In genomic region chr6:121166098-121166552, GRCm38 (mm10) we compare ENCODE assay signal across 9 mouse cellular contexts. TPM values are rescaled to one million over a fixed set of nuclear protein-coding genes. Genes with fewer than 3 reads are reported as not detected.
DNase-seq lines count a peak whose midpoint lies in the region; ATAC-seq lines count a peak whose summit lies in the region.
"Had no signal": no experiment of that assay in that cellular context is flagged by ENCODE, and none has a peak within 500 bp of the region (broad histone marks: within the 10 kb centered on the region; RNA-seq: fewer than 3 reads in every experiment).

No protein-coding gene starts in this region.

- H3K9me3 ChIP-seq in lung, embryonic 15.5 days = no peaks in the 10 kb centered on the region
- H3K9me3 ChIP-seq in hindbrain, embryonic 14.5 days (ENCODE audit: control insufficient read depth, low read length) = no peaks in the 10 kb centered on the region

- no peak for DNase-seq in lung, postnatal 25 days (ENCODE audit: low spot score)
- DNase-seq in hindbrain, embryonic 14.5 days (ENCODE audit: low spot score) = no peak
- DNase-seq in kidney, postnatal 4 days = peak; percentile 36 to 61
- peak; percentile 66 for DNase-seq in retina, embryonic 14.5 days (ENCODE audit: low spot score)
- DNase-seq in layer of hippocampus, postnatal 25 days (ENCODE audit: extremely low spot score in 1 of 2, low spot score in 1 of 2) = no peak
- DNase-seq in cerebellum, adult 8-10 months = no peak
- DNase-seq in spleen, adult 12 weeks (ENCODE audit: low spot score) = no peak

- ATAC-seq in lung, embryonic 15.5 days (ENCODE audit: borderline replicate concordance, extremely low read depth, low FRiP score, low TSS enrichment) = peak; percentile 63
- ATAC-seq in hindbrain, embryonic 14.5 days (ENCODE audit: low FRiP score) = peak; percentile 48; the same call in 1 of the 2 replicates

- no peak overlapping the region for H3K9ac ChIP-seq in lung, embryonic 15.5 days
- no peak overlapping the region for H3K9ac ChIP-seq in hindbrain, embryonic 14.5 days

- H3K36me3 ChIP-seq in lung, embryonic 15.5 days = no peaks in the 10 kb centered on the region
- no peaks in the 10 kb centered on the region for H3K36me3 ChIP-seq in hindbrain, embryonic 14.5 days (replicated peaks; ENCODE audit: control insufficient read depth, insufficient read depth)

- no peak overlapping the region for H3K27ac ChIP-seq in lung, embryonic 15.5 days
- H3K27ac ChIP-seq in hindbrain, embryonic 14.5 days = no peak overlapping the region

- H3K4me1 ChIP-seq in lung, embryonic 15.5 days = peaks cover 31% of the 10 kb centered on the region
- H3K4me1 ChIP-seq in hindbrain, embryonic 14.5 days (replicated peaks; ENCODE audit: control insufficient read depth, insufficient read depth, low read length) = peaks cover 8% of the 10 kb centered on the region; the same call in 1 of the 2 replicates

- peaks cover 9% of the 10 kb centered on the region for H3K27me3 ChIP-seq in lung, embryonic 15.5 days
- H3K27me3 ChIP-seq in hindbrain, embryonic 14.5 days (ENCODE audit: control insufficient read depth, insufficient read depth, low read length) = no peaks in the 10 kb centered on the region

- 20% methylated on average over 10 of the region's 10 CpGs for WGBS in lung, embryonic 15.5 days
- WGBS in hindbrain, embryonic 14.5 days = 25% methylated on average over 10 of the region's 10 CpGs

- H3K4me2 ChIP-seq in lung, embryonic 15.5 days = no peak overlapping the region
- H3K4me2 ChIP-seq in hindbrain, embryonic 14.5 days (replicated peaks) = no peak overlapping the region

- H3K4me3 ChIP-seq in lung, embryonic 15.5 days = no peak overlapping the region
- H3K4me3 ChIP-seq in hindbrain, embryonic 14.5 days (replicated peaks; ENCODE audit: low read length) = no peak overlapping the region

RNA-seq across cellular contexts. Expression of gene Pex26, which starts 17.3 kb away (rescaled TPM):
- polyA plus RNA-seq in lung, embryonic 15.5 days (2015; fragmentation: Nextera tagmentation; extraction: Ambion mirVana) = 10.9 and 13.5 TPM in 2 replicates
- polyA plus RNA-seq in hindbrain, embryonic 14.5 days (2014; fragmentation: Nextera tagmentation; extraction: Ambion mirVana) = 13.9 and 15.2 TPM in 2 replicates
- 10 to 100 TPM; 11.0 to 11.9 TPM for total RNA-seq in layer of hippocampus, postnatal 25 days (2021)

RNA-seq across cellular contexts. Expression of gene Mical3, which starts 35.3 kb away (rescaled TPM):
- polyA plus RNA-seq in lung, embryonic 15.5 days (2015; fragmentation: Nextera tagmentation; extraction: Ambion mirVana) = 17.6 and 20.0 TPM in 2 replicates
- polyA plus RNA-seq in hindbrain, embryonic 14.5 days (2014; fragmentation: Nextera tagmentation; extraction: Ambion mirVana) = 44.6 and 49.4 TPM in 2 replicates
- 10 to 100 TPM; 75.0 to 88.0 TPM for total RNA-seq in layer of hippocampus, postnatal 25 days (2021)

RNA-seq across cellular contexts. Expression of gene Tuba8, which starts 44.4 kb away (rescaled TPM):
- 6.3 and 7.8 TPM in 2 replicates for polyA plus RNA-seq in lung, embryonic 15.5 days (2015; fragmentation: Nextera tagmentation; extraction: Ambion mirVana)
- 1.0 and 1.4 TPM in 2 replicates for polyA plus RNA-seq in hindbrain, embryonic 14.5 days (2014; fragmentation: Nextera tagmentation; extraction: Ambion mirVana)
- total RNA-seq in layer of hippocampus, postnatal 25 days (2021) = 1 to 10 TPM; 4.3 to 5.3 TPM
- polyA plus RNA-seq: heart, embryonic 14.5 days had no signal

Comparison
In these comparisons a context has a peak if more than half of its experiments do, and no peak if none do; other contexts are left out.
1. DNase-seq: peak in kidney, postnatal 4 days (2 of 2) and retina, embryonic 14.5 days (single experiment); none in lung, postnatal 25 days (single experiment), hindbrain, embryonic 14.5 days (single experiment), layer of hippocampus, postnatal 25 days (0 of 2), cerebellum, adult 8-10 months (single experiment) and spleen, adult 12 weeks (single experiment).